Mouse (Mus musculus) liver, adult 2 months (tissue): Measurements from ENCODE around the gene Ccdc117. TPM values are rescaled to one million over a fixed set of nuclear protein-coding genes. Genes with fewer than 3 reads are reported as not detected.

Source experiments
- DNase-seq: peaks from one replicate; pipeline ENCODE4 v3.0.0-alpha.2; 2011; ENCODE audit warnings: low read depth, low spot score; ENCODE audit errors: extremely low read depth
- H3K27ac ChIP-seq: fragments of 200-500 bp; replicated peaks from 2 replicates; pipeline ENCODE4 v1.5.1; 2012; ENCODE audit warnings: low read depth, mild to moderate bottlenecking, control low read depth, inconsistent platforms, low read length; ENCODE audit not compliant: insufficient read depth
- H3K27me3 ChIP-seq: fragments of 200-500 bp; 2 replicates; pipeline ENCODE4 v1.6.1; 2012; ENCODE audit warnings: mild to moderate bottlenecking, moderate library complexity, low read length, inconsistent platforms; ENCODE audit not compliant: control insufficient read depth, insufficient read depth
- H3K36me3 ChIP-seq: fragments of 200-500 bp; 2 replicates; pipeline ENCODE4 v1.6.1; 2012; ENCODE audit warnings: low read length, inconsistent platforms; ENCODE audit not compliant: control insufficient read depth, insufficient read depth
- H3K4me1 ChIP-seq: fragments of 200-500 bp; 2 replicates; pipeline ENCODE4 v1.6.1; 2011; ENCODE audit warnings: low read length; ENCODE audit not compliant: control insufficient read depth, insufficient read depth
- H3K4me3 ChIP-seq: fragments of 200-500 bp; 2 replicates; pipeline ENCODE4 v1.5.1; 2011; ENCODE audit warnings: low read depth, mild to moderate bottlenecking, control low read depth, low read length, moderate library complexity; ENCODE audit not compliant: insufficient read depth
- H3K79me2 ChIP-seq: fragments of 200-500 bp; 2 replicates; pipeline ENCODE4 v1.6.1; 2012; ENCODE audit warnings: inconsistent platforms, mild to moderate bottlenecking, low read length, moderate library complexity; ENCODE audit not compliant: control insufficient read depth, insufficient read depth
- H3K9ac ChIP-seq: fragments of 200-500 bp; 2 replicates; pipeline ENCODE4 v1.6.1; 2012; ENCODE audit warnings: low read depth, mild to moderate bottlenecking, control low read depth, inconsistent platforms, low read length
- CTCF ChIP-seq: fragments of 200-500 bp; IDR thresholded peaks from 2 replicates; pipeline ENCODE4 v1.5.1; 2011; ENCODE audit warnings: low read depth, low read length, control low read depth
- POLR2A ChIP-seq: fragments of 200-500 bp; IDR thresholded peaks from 2 replicates; pipeline ENCODE4 v1.6.1; 2011; ENCODE audit warnings: low read length, control low read depth; ENCODE audit not compliant: insufficient read depth; ENCODE audit errors: extremely low read depth
- WGBS: fragments of 180-500 bp; shearing (Covaris S2); methylation state at CpG from one replicate; pipeline ENCODE4 v1.1.7; 2018; 5-methylcytosine and 5-hydroxymethylcytosine counted together
- polyA plus RNA-seq: library from polyadenylated mRNA; depleted of rRNA; stranded (reverse); fragments of >200 nt; gene quantifications from 2 replicates; pipeline ENCODE4 v1.2.3, GENCODE M21; 2012
- total RNA-seq: library from RNA; depleted of rRNA; stranded (reverse); fragments of >200 nt; gene quantifications from 2 replicates; pipeline ENCODE4 v1.2.3, GENCODE M21; 2014

The Ccdc117 gene
- total and polyA plus RNA-seq, 2 experiments, result 5.2 to 15.3 TPM

DNA sequence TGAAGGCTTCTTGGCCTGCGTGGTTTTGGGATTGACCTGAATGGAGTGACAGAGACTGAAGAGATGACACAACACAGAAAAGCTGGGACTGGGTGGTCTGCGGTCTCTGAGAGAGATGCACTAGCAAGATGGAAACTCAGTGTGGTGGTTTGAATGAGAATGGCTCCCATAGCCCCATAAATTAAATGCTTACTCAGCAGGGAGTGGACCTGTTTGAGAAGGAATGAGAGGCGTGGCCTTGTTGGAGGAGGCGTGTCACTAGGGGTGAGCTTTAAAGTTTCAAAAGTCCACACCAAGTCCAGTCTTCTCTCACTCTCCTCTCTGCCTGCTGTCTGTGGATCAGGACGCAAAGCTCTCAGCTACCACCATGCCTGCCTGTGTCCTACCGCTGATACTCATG, 25.7 kb upstream of the Ccdc117 start:
- TF ChIP-seq CTCF, result no peak
- TF ChIP-seq POLR2A, result no peak
- WGBS, result 98% methylated on average over 6 of the region's 6 CpGs

GRCm38 (mm10) chr11:5566506-5566905, 24.5 kb upstream of the Ccdc117 start:
- DNase-seq, result no peak
- H3K27me3 ChIP-seq, result no peaks in the 10 kb centered on the region
- no peak overlapping the region for H3K4me3 ChIP-seq
- H3K36me3 ChIP-seq, result no peaks in the 10 kb centered on the region
- TF ChIP-seq POLR2A, result no peak
- TF ChIP-seq CTCF, result no peak
- no peaks in the 10 kb centered on the region for H3K4me1 ChIP-seq
- H3K79me2 ChIP-seq, result no peaks in the 10 kb centered on the region
- WGBS, result 64% methylated on average over 2 of the region's 2 CpGs
- no peak overlapping the region for H3K27ac ChIP-seq
- H3K9ac ChIP-seq, result no peak overlapping the region

More for the DNA sequence above, 25.7 kb upstream of the Ccdc117 start:
- H3K79me2 ChIP-seq, result no peaks in the 10 kb centered on the region
- no peak overlapping the region for H3K27ac ChIP-seq
- H3K4me3 ChIP-seq, result no peak overlapping the region
- no peak overlapping the region for H3K9ac ChIP-seq
- DNase-seq, result no peak
- H3K4me1 ChIP-seq, result no peaks in the 10 kb centered on the region
- H3K27me3 ChIP-seq, result no peaks in the 10 kb centered on the region
- H3K36me3 ChIP-seq, result no peaks in the 10 kb centered on the region

- WGBS, result 93% methylated on average over 3 of the region's 3 CpGs
Observed at GRCm38 (mm10) chr11:5565596-5565995, 23.6 kb upstream of the Ccdc117 start.

DNA sequence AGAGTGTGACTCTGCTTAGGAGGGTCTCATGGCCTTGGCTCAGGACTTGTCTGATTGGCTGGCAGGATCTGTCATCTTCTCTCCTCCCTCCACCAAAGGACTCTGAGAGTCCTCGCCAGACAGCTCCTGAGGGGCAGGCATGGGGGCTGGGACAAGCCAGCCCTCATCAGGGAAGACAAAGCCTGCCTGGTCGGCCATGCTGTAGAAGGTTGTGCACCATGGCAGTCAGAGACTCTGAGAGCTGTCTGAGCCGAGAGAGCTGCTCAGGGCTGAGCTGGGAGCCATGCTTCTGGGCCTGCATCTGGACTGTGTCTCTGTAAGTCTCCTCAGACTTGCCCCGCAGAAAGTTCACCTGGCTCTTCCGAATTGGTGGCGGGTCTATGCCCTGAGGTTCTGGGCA, 21.9 kb upstream of the Ccdc117 start:
- Histone ChIP-seq H3K9ac (no peak overlapping the region), H3K36me3 (no peaks in the 10 kb centered on the region), H3K27me3 (no peaks in the 10 kb centered on the region), H3K4me3 (no peak overlapping the region), H3K4me1 (no peaks in the 10 kb centered on the region), H3K27ac (no peak overlapping the region), H3K79me2 (no peaks in the 10 kb centered on the region)
- WGBS, result 82% methylated on average over 6 of the region's 6 CpGs
- DNase-seq, result no peak
- no peak for TF ChIP-seq CTCF
- no peak for TF ChIP-seq POLR2A

More at GRCm38 (mm10) chr11:5565596-5565995, 23.6 kb upstream of the Ccdc117 start:
- no peak overlapping the region for H3K27ac ChIP-seq
- no peaks in the 10 kb centered on the region for H3K36me3 ChIP-seq
- H3K79me2 ChIP-seq, result no peaks in the 10 kb centered on the region
- no peak overlapping the region for H3K9ac ChIP-seq
- H3K4me3 ChIP-seq, result no peak overlapping the region
- no peaks in the 10 kb centered on the region for H3K27me3 ChIP-seq
- no peaks in the 10 kb centered on the region for H3K4me1 ChIP-seq
- no peak for DNase-seq
- TF ChIP-seq POLR2A, result no peak
- no peak for TF ChIP-seq CTCF

DNA sequence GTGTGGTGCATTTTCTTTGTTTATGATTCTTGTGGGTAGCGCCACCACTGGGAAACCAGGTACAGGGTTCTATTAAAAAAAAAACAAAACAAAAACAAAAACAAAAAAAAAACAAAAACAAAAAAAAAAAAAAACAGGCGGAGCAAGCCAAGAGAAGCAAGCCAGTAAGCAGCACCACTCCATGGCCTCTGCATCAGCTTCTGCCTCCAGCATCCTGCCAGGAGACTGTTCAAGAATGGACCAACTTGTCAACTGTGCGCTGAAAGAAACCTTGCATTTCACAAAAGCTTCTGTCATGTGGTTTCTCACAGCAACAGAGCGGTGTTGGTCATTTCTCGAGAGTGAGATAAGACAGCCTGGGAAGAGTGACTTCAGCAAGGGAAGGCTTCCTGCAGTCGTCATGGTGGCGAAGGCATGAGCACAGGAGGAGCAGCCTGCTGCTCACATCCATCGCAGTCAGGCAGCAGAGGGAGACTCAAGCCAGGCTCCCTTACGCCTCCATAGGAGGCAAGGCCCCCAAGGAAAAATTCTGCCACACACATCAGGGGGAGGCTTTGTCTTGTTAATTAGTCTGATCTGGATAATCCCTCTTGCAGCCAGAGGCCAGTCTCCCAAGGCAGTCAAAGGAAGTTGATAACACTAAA, 20.8 kb upstream of the Ccdc117 start:
- H3K4me1 ChIP-seq, result no peaks in the 10 kb centered on the region
- DNase-seq, result no peak
- H3K79me2 ChIP-seq, result no peaks in the 10 kb centered on the region
- H3K36me3 ChIP-seq, result no peaks in the 10 kb centered on the region
- H3K9ac ChIP-seq, result no peak overlapping the region
- H3K27me3 ChIP-seq, result no peaks in the 10 kb centered on the region
- no peak overlapping the region for H3K4me3 ChIP-seq
- no peak for TF ChIP-seq CTCF
- TF ChIP-seq POLR2A, result no peak
- 66% methylated on average over 9 of the region's 9 CpGs for WGBS
- no peak overlapping the region for H3K27ac ChIP-seq

GRCm38 (mm10) chr11:5560273-5560672, 18.3 kb upstream of the Ccdc117 start:
- Histone ChIP-seq H3K4me1 (no peaks in the 10 kb centered on the region), H3K79me2 (no peaks in the 10 kb centered on the region), H3K4me3 (no peak overlapping the region), H3K27me3 (no peaks in the 10 kb centered on the region), H3K9ac (no peak overlapping the region), H3K36me3 (no peaks in the 10 kb centered on the region), H3K27ac (no peak overlapping the region)
- DNase-seq, result no peak
- no peak for TF ChIP-seq CTCF
- TF ChIP-seq POLR2A, result no peak
- 90% methylated on average over 3 of the region's 3 CpGs for whole genome bisulfite sequencing
